8 mouse cellular contexts compared by ENCODE assay signal in genomic region chr10:83637295-83637694, GRCm38 (mm10). TPM values are rescaled to one million over a fixed set of nuclear protein-coding genes. Genes with fewer than 3 reads are reported as not detected.
A peak's percentile ranks its signal among the peaks of the same experiment; 100 is the strongest.
DNase-seq lines count a peak whose midpoint lies in the region; ATAC-seq and TF ChIP-seq lines count a peak whose summit lies in the region.

No protein-coding gene starts in this region.

- H3K9me3 ChIP-seq in lung, embryonic 15.5 days, result no peaks in the 10 kb centered on the region
- H3K9me3 ChIP-seq in stomach, embryonic 15.5 days, result no peaks in the 10 kb centered on the region

- peak; percentile 39; the same call in 1 of the 2 replicates for TF ChIP-seq POLR2A in cortical plate, adult 2 months (IDR thresholded peaks at IDR 0.05; ENCODE audit: extremely low read depth, insufficient read depth, low read length)

- 15% methylated on average over 6 of the region's 6 CpGs for WGBS in lung, embryonic 15.5 days
- WGBS in stomach, embryonic 15.5 days, result 28% methylated on average over 6 of the region's 6 CpGs

- TF ChIP-seq CTCF in cortical plate, adult 2 months (IDR thresholded peaks at IDR 0.05; ENCODE audit: extremely low read depth, insufficient read depth, low read length), result no peak

- peak; percentile 78; the same call in 1 of the 2 replicates for ATAC-seq in lung, embryonic 15.5 days (ENCODE audit: borderline replicate concordance, extremely low read depth, low FRiP score, low TSS enrichment)
- ATAC-seq in stomach, embryonic 15.5 days (ENCODE audit: insufficient read depth, low FRiP score, low read depth), result peak; percentile 45; the same call in 1 of the 2 replicates

- peak; percentile 17 to 30 for DNase-seq in spleen, postnatal 36 days (ENCODE audit: low spot score in 2 of 2)
- no peak for DNase-seq in spleen, postnatal 4 days (ENCODE audit: low spot score in 2 of 2)
- DNase-seq in heart, adult 18-20 months, result peak; percentile 90 to 95
- peak; percentile 46 to 71 for DNase-seq in kidney, postnatal 4 days
- no peak for DNase-seq in c-Kit-positive CD71-positive TER-119-positive erythroid progenitor cells, embryonic 14.5 days (ENCODE audit: low spot score)

- 0 out of 2 replicates have a peak, but pooled peaks cover 2% of the 10 kb centered on the region for H3K36me3 ChIP-seq in lung, embryonic 15.5 days
- 0 out of 2 replicates have a peak, but pooled peaks cover 3% of the 10 kb centered on the region for H3K36me3 ChIP-seq in stomach, embryonic 15.5 days

- no peak overlapping the region for H3K27ac ChIP-seq in cortical plate, adult 2 months (ENCODE audit: insufficient read depth, low read length)
- H3K27ac ChIP-seq in lung, embryonic 15.5 days, result no peak overlapping the region
- no peak overlapping the region; the same call in 1 of the 2 replicates for H3K27ac ChIP-seq in stomach, embryonic 15.5 days

- no peak overlapping the region for H3K9ac ChIP-seq in lung, embryonic 15.5 days
- no peak overlapping the region for H3K9ac ChIP-seq in stomach, embryonic 15.5 days

- no peaks in the 10 kb centered on the region for H3K27me3 ChIP-seq in lung, embryonic 15.5 days
- no peaks in the 10 kb centered on the region for H3K27me3 ChIP-seq in stomach, embryonic 15.5 days (replicated peaks)

- H3K4me1 ChIP-seq in cortical plate, adult 2 months (ENCODE audit: control insufficient read depth, insufficient read depth, low read length), result peaks cover 8% of the 10 kb centered on the region
- H3K4me1 ChIP-seq in lung, embryonic 15.5 days, result peaks cover 20% of the 10 kb centered on the region; the same call in 1 of the 2 replicates
- peaks cover 9% of the 10 kb centered on the region; the same call in 1 of the 2 replicates for H3K4me1 ChIP-seq in stomach, embryonic 15.5 days

- H3K4me3 ChIP-seq in cortical plate, adult 2 months (ENCODE audit: insufficient read depth, low read length), result no peak overlapping the region
- H3K4me3 ChIP-seq in lung, embryonic 15.5 days, result no peak overlapping the region
- no peak overlapping the region for H3K4me3 ChIP-seq in stomach, embryonic 15.5 days (replicated peaks)

- H3K4me2 ChIP-seq in lung, embryonic 15.5 days, result no peak overlapping the region
- no peak overlapping the region for H3K4me2 ChIP-seq in stomach, embryonic 15.5 days

RNA-seq across cellular contexts. Expression of gene Appl2, which starts 11.2 kb away (rescaled TPM):
- 67.6 and 73.8 TPM in 2 replicates for polyA plus RNA-seq in cortical plate, adult 2 months (2012; rRNA removed)
- total RNA-seq in heart, adult 18-20 months (2021), result 10 to 100 TPM; 34.2 to 40.0 TPM
- polyA plus RNA-seq in lung, embryonic 15.5 days (2015; fragmentation: Nextera tagmentation; extraction: Ambion mirVana), result 40.9 and 46.2 TPM in 2 replicates
- 61.4 and 70.1 TPM in 2 replicates for polyA plus RNA-seq in stomach, embryonic 15.5 days (2015; fragmentation: Nextera tagmentation; extraction: Ambion mirVana)

Comparison
In these comparisons a context has a peak if more than half of its experiments do, and no peak if none do; other contexts are left out.
1. DNase-seq: peak in spleen, postnatal 36 days (2 of 2), heart, adult 18-20 months (2 of 2) and kidney, postnatal 4 days (2 of 2); none in spleen, postnatal 4 days (0 of 2) and c-Kit-positive CD71-positive TER-119-positive erythroid progenitor cells, embryonic 14.5 days (single experiment).